Mouse (Mus musculus) gastrocnemius, postnatal 36 days (tissue): ENCODE results near the gene Armc12. TPM values are rescaled to one million over a fixed set of nuclear protein-coding genes. Genes with fewer than 3 reads are reported as not detected.
A peak's percentile ranks its signal among the peaks of the same experiment; 100 is the strongest.
"Not testable (repeated sequence)": the region's sequence is repeated elsewhere in the genome, so short reads cannot be mapped to it uniquely, and the experiment has no call there.

Source experiments
- DNase-seq, 2 experiments: peaks; one replicate each; pipeline ENCODE4 v3.0.0; 2022
- intact Hi-C: fragments of 180-260 bp; cut with DNase I; formaldehyde crosslinking; loops from one replicate; pipeline ENCODE4 v1.15.1; 2025
- total RNA-seq, 2 experiments: library from RNA; stranded (reverse); gene quantifications; 2 replicates each; pipeline ENCODE4 v1.2.3; 2021

The Armc12 gene
- total RNA-seq, 2 experiments from 2014 or later = not detected

- intact Hi-C loops = no loop called here
- DNase-seq = no peak
Observed at GRCm38 (mm10) chr17:28524831-28525430, 5.7 kb upstream of the Armc12 start.

GRCm38 (mm10) chr17:28527184-28528042 lies 3.2 kb upstream of the Armc12 start:
- no peak for DNase-seq
- intact Hi-C loops = loop anchor here (1.0 kb wide), 2 partner anchors 120 to 141 kb away; no protein-coding TSS in a partner anchor

DNA sequence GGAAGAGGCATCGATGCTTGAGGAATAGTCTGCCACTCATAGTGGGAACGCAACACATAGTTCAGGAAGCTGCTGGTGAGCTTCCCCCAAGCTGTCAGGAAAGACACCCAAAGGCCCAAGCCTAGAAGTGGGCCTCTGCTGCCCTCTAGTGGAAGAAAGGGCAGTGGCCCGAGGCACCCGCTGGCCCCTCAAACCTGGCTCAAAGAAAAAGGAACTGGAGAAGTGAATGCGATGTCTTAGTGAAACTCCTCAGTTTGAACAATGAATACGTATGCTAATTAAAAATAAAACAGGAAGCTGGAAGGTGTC lies 2.6 kb upstream of the Armc12 start:
- intact Hi-C loops = loop anchor here (1.0 kb wide), 2 partner anchors 121 to 142 kb away; no protein-coding TSS in a partner anchor

DNA sequence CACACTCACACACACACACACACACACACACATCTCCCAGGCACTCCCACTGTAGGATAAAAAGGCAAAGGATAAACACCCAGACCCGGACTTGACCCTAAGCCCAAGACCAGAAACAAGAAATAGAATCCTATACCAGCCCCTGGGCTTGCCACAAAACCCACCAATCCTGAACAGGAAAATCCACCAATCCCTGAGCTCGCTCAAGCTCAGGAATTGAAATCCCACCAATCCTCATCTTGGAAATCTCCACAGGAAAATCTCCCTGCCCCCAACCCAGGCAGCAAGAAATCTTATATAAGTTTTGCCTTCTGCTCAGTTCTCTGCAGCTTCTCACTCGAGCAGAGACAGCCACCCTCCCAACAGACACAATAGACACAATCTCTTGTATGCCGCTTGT lies 1.5 kb upstream of the Armc12 start:
- no peak for DNase-seq
- intact Hi-C loops = no loop called here

More for the DNA sequence above, 2.6 kb upstream of the Armc12 start:
- DNase-seq = peak; percentile 80 to 84

- no peak for DNase-seq
- intact Hi-C loops = no loop called here
Observed at GRCm38 (mm10) chr17:28531946-28532345, 1.3 kb downstream of the Armc12 start.

DNA sequence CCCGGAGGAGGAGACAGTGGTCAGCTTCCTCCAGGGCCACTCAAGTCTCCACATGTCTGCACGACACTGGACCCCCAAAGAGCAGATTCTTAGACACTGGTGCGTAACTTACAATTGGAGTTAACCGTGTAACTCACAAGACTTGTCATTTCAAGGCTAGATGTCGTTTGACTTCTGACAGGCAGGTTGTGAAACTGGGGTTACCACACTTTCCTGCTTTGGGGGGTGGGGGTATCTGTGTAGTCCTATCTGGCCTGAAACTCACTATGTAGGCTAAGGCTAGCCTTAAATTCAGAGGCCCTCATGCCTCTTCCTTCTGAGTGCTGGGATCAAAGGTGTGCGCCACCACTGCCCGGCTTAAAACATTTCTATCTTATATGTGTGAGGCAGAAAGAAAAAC lies 2.0 kb downstream of the Armc12 start:
- intact Hi-C loops = no loop called here
- DNase-seq = no peak

DNA sequence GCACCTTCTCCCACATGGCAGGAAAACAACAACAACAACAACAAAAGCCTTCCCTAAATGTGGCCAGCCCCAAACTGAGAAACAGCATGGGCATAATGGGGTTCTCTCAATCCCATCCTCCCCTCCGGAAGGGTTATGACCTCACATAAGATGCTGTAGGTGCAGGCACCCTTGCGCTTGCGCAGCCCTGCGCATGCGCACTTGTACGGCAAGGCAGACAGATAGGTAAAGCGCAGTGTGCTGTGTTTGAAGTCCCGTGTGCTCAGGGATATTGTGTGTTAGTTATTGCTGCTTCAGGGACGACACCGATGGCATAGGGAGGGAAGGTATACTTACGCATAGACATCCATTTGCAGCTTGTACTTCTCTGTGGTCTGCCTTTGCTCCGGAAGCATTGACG lies 2.7 kb downstream of the Armc12 start:
- intact Hi-C loops = no loop called here
- no peak for DNase-seq

- intact Hi-C loops = no loop called here
- no peak for DNase-seq
Observed at GRCm38 (mm10) chr17:28537881-28538280, 7.3 kb downstream of the Armc12 start.

DNA sequence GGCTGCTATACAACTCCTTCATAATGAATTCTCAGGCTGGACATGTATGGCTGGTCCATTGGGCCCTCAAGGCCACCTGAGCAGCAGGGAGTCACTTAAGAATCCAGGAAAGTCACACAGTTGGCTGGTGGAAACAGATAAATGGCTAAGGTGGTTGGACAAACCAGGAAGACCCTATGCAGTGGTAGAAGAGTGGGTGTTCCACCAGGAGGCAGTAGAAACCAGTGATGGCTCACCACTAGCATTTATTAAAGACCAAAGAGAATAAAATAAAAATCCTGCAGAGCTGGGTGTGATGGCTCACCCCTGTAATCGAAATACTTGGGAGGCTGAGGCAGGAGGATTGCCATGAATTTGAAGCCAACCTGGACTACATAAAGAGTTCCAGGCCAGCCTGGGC lies 16.3 kb downstream of the Armc12 start:
- intact Hi-C loops = no loop called here
- DNase-seq = no peak

GRCm38 (mm10) chr17:28548550-28548949 lies 17.9 kb downstream of the Armc12 start:
- intact Hi-C loops = no loop called here
- no peak for DNase-seq

DNA sequence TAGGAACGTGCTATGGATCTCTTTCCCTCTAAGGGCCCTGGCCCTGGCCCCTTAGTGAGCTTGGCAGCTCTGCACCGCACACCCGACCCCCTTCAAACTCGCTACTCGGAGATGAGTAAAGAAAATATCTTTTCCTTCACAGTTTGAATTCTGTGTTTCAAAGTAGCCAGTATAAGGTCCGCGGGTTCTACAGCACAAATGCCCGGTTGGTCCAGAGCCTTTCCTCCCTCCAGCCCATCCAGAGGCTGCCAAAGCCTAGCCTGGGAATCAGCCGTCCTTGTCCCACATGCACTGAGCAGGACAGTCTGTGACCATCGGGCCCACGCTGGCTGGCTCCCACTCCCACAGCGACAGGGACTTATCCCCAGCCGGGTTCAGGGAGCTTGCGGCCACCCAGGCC lies 18.5 kb downstream of the Armc12 start, which contains the start of gene Clpsl2:
Gene Clpsl2 (plus strand): TSS at position 301 of the 400 bp plus-strand sequence.
- no peak for DNase-seq
- intact Hi-C loops = no loop called here

DNA sequence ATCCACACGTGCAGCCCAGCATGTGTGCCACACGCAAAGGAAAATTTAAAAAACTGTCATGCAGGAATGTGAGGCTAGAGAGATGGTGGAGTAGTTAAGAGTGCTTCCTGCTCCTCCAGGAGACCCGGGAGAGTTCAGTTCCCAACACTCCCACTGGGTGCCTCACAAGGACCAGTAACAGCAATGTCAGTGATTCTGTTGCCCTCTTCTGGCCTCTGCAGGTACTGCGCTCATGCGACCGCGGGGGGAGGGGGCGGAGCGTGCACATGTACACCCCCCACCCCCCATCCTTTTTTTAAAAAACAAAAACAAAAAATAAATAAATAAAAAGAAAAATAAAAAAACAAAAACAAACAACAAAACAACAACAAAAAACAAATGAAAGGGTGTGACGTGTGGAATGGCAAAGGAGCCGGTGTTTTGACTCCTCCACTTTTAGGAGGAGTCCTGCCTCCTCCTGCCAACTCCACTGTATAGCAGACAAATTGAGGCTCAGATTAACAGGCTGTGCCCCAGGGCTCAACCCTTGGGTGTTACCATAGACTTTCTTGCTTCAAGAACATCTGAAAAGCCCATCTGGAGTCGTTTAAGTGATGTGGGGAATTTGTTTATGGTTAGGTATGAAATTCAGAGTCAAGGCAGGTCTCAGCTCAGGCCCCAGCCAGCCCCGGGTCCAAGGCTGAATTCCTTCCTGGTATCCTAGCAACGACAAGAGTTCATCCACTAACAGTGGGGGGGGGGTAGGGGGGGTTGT lies 22.6 kb downstream of the Armc12 start:
- intact Hi-C loops = no loop called here

GRCm38 (mm10) chr17:28554021-28554420 lies 23.4 kb downstream of the Armc12 start:
- DNase-seq, intact Hi-C loops: not testable (repeated sequence)

More for the DNA sequence above, 22.6 kb downstream of the Armc12 start:
- DNase-seq = peak; percentile 50 to 56

DNA sequence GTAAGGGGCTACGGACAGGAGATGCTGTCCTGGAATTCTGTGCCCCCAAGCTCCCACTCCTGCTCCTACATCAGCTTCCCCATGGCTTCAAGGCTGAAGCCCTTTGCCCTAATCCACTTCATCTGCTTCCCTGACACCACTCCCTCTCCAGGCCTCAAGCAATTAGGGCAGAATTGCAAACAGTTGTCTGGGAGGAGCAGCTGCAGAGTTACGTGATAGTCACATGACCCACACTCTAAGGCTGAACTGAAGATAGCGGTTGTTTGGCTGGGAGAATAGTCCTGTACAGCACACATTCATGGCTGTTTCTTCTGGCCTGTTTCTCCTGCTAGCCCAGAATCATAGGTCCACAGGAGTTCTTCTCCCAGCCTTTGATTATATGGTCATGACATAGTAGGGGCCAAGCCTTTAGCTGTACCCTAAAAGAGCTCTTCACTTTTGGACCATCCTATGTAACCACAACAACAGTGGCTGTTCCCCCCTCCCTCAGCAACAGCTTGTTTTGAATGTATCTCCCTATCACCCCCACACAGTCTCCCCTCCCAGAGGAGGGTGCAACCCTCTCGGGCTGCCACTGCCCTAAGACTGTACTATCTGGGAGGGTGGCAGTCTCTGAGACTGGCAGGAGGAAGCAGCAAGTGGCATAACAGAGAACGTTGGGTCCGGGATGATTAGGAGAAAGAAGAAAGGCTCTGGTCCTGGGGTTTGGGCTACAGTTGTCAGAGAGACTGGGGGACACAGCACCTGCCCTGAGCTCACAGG lies 26.2 kb downstream of the Armc12 start:
- DNase-seq = no peak
- intact Hi-C loops = no loop called here

DNA sequence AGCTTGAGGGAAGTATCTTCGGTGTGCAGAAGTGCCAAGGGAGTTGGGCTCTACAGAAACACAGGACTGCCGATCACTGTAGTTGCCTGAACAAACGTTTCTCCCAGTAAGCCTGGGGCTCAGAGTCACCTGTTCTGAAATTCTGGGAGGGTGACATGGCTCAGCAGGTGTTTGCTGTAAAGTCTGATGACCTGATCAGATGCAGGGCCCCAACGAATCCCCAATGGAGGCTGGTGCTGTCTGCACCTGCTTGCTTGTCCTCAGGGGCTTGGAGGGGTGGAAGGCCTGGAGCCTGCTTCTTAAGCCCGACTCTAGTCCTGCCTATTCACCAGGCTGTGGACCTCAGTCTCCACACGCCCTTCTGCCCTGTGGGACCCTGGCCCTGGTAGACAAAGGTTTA lies 27.2 kb downstream of the Armc12 start:
- DNase-seq = no peak
- intact Hi-C loops = no loop called here

- intact Hi-C loops = no loop called here
- DNase-seq = no peak
Observed at GRCm38 (mm10) chr17:28560598-28560997, 30.0 kb downstream of the Armc12 start, which contains the start of gene Clps. Gene Clps, minus strand, starts transcription at chr17:28560766.

GRCm38 (mm10) chr17:28561613-28562012 lies 31.0 kb downstream of the Armc12 start:
- intact Hi-C loops = no loop called here
- DNase-seq = no peak

DNA sequence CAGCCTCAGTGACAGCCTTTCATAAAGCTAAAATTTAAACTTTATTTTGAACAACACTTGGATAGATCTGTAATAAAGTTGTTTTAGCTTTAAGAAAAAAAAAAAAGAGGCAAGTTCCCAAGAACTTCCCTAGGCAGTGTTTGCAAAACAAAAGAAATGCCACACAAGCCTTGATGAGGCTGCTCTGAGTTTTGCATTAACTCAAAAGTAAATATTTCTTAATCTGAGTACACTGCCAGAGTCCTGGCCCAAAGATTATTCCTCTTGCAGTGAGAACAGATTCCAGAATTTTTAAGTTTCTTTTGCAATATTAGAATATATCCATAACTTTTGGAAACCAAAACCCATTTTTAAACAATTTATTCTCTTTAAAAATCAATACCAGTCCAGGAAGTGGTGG lies 34.6 kb downstream of the Armc12 start:
- no peak for DNase-seq
- intact Hi-C loops = no loop called here

DNA sequence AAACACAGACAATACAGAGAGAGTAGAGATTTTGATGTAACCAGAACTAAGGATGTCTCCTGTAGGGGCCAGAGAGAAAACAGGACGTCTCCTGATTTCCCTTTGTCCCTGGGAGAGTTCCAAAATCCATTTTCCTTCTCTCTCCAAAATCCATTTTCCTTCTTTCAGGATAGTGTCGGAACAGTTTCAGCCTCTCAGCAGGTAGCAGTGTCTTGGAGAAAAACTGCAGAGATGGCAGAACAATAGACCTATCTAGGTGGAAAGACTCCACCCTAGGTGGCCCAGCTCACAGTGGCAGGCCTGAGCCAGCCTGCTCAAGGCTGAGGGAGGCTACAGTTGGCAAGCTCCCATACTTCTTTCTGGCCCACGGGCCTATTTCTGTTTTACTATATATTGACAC lies 36.9 kb downstream of the Armc12 start:
- intact Hi-C loops = no loop called here
- DNase-seq = no peak

GRCm38 (mm10) chr17:28571868-28572267 lies 41.3 kb downstream of the Armc12 start:
- no peak for DNase-seq
- intact Hi-C loops = no loop called here
